Mouse (Mus musculus): ENCODE data around the gene Pfn4.
A peak's percentile ranks its signal among the peaks of the same experiment; 100 is the strongest.
"Not testable (repeated sequence)": the region's sequence is repeated elsewhere in the genome, so short reads cannot be mapped to it uniquely, and the experiment has no call there.

Gene Pfn4

DNA sequence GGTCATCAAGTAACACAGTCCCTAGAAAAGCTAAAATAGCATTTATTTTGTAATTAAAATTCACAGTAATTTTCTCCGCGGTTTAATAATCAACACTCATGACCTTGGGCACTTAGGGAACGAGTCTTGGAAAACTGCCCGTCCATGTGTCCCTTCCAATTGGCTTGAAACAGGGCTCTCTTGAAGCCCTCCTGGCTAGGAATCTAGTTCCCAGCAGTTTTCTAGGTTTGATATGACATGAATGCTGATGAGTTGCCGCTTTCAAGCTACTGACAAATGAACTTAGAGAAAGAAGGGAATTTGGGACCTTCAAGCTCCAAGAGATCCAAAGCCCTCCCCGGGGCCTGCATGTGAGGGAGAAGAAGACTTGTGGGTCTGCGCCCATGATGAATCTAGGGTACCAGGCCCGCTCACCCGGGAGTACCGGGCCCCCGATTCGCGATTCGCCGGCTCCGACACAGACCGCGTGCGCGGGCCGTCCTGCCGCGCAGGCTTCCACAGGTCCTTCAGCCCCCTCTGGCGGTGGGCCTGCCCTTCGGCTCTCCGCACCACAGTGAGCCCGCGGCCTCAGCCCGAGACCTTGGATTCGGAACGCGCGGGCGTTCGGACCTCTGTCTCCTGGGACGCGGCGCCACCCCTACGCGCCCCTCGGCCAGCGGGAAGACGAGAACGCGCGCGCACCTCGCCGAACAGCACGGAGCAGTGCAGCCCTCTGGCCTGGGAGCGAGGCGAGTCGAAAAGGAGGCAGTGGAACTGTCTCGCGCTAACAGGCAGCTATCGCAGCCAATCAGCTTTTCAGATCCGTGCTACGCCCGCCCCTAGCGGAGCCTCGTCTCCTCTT is at the start of gene Pfn4, which contains the start of gene Fam228b:
Pfn4 (plus strand) TSS at position 531 of the 841 bp plus-strand sequence.
Fam228b (minus strand) TSS at position 776 of the 841 bp plus-strand sequence.
- DNase-seq (ENCODE audit: extremely low spot score, low read depth, low spot score): peak; percentile 77

DNA sequence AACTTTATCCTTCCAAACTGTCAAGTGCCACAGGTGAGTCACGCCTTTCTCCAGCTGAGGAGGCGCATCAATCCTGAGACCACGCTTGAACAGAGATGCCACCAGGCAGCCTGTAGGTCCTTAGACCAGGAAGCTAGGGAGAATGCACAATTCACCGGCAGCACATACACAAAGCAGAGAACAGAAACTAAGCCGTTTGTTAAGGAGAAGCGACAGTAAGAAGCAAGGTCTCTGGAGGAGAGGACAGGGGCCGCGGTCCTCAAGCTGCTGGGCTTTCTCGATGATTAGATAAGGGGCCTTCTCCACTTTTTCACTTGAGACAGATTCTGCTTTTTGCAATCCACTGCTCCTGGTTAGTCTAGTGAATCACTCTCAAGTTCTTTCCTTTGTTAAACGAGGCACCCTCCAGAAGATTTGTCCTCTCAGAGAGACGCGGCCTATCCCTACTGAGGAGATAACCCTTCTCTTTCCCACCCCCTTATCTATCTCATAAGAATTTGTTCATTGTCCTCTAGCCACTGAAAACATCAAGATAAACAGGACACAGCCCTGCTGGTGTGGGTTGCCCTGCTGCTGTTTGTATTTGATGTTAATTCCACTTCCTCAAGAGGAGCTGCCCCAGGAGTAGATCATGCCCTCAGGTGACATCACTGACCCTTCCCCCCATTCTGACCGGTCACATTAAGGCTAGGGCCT is 49.6 kb upstream of the Pfn4 start:
- no peak for DNase-seq (ENCODE audit: extremely low spot score, low read depth, low spot score)

DNA sequence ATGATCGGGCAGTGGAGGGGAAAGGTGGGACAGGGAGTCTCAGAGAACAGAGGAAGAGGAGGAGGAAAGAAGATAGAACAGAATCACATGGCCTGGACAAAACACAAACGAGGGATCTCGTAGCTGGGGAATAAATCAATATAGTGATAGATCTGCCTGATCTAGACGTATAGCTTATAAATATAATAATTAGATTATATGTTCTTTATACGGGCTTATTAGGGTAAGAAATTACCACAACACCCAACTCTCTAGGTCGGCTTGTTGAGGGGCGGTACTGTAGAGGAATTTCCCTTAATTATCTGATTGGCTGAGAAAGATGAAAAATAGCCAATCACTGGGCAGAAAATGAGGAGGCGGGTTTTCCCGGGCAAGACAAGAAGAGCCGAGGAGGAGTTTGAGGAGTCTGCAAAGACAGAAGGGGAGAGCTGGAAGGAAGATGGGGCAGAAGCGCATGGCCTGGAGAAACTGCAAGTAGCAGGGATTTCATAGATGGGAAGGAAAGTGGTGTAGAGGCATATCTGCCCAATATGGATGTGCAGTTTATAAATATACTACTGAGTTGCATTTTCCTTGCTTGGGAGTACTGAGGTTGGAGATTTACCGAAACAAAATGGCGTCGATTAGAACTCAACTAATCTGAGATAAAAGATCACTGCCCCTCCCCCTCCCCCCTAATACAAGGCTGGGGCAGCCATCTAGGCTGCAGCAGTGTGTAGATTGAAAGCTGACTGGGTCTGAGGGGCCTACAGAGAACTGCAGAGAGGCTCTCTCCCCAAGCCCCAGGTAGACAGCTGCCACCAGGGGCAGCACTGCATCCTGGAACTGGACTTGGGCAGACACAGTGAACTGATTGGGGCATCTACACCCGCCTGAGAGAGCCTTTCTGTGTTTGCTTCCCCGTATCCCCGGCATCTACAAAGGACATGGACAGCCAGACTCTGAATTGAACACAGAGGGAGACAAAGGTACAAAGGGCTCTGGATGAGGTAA is 48.8 kb upstream of the Pfn4 start:
- DNase-seq (ENCODE audit: extremely low spot score, low read depth, low spot score): no peak

DNA sequence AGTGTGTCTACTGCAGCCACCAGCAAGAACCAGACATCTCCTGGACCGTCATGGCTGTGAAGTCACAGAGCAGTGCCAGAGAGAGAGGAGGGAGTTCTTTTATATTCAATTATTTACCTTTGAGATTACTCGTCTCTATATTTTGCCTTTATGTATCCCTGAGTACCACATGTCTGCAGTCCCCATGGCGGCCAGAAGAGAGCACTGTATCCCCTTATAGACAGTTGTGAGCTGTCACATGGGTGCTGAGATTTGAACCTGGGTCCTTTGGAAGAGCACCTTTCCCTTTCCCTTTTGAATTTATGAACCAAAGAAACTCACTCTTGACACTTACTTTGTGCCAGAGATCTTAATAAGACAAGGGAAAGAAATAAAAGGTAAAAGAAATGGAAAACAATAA is 39.7 kb upstream of the Pfn4 start:
- DNase-seq (ENCODE audit: extremely low spot score, low read depth, low spot score): no peak

DNA sequence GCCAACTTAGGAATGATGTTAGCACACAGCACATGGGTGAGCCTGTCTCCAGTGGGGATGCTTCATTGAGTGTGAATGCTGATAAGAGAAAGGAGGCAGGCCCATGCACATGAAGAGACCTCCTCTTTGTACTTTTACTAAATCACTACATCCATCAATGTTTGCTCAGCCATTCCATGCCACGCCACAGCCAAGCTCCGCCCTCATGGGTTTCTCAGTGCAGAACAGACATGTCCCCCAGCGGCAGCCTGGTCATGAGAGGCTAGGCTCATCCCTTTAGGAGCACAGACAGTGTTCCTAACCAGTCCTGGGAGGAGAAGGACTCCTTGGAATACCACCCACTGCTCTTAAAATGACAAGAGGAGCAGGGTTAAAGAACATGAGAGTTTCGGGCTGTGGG is 37.2 kb upstream of the Pfn4 start:
- DNase-seq (ENCODE audit: extremely low spot score, low read depth, low spot score): no peak

DNA sequence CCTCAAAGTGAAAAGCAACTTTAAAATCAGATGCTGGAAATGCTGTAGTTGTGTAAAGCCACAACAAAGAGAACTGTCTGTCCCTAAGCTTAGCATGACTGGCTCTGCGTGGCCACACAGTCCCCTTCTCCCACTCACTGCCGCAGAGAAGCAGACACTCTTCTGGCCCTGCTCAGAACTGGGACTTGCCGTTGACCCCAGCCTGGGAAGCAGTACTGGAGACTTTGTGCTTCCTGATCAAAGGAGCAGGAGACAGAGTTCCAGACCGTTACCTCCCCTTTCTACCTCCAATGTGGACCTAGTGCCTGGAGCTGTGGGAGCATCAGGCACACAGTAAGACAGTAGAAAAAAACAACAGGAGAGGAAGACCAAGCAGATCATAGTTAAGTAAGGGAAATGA is 36.5 kb upstream of the Pfn4 start:
- no peak for DNase-seq (ENCODE audit: extremely low spot score, low read depth, low spot score)

DNA sequence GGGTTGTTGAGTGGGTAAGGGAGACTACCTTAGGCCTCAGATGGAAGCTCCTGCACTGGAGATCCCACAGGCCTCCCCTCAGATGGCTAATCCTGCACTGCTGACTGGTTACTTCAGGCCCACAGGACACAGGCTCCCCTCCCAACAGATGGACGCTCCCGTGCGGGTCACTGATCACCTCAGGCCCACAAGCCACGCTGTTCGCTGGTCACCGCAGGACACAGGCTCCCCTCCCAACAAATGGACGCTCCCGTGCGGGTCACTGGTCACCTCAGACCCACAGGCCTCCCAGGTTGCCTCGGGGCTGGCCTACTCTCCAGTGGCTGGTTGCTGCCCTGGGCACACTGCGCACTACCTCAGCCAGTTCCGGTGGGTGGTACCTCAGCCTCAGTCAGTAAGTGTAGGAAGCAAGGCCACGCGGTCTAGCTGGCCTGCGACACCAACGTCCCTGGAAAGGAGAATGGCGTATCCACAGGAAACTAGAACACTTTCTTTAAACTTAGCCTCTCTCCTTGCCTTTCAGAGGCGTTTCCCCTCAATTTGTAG is 30.7 kb upstream of the Pfn4 start, which contains the start of gene Fam228a:
Fam228a (minus strand) TSS at position 400 of the 546 bp plus-strand sequence.
- DNase-seq (ENCODE audit: extremely low spot score, low read depth, low spot score): no peak

DNA sequence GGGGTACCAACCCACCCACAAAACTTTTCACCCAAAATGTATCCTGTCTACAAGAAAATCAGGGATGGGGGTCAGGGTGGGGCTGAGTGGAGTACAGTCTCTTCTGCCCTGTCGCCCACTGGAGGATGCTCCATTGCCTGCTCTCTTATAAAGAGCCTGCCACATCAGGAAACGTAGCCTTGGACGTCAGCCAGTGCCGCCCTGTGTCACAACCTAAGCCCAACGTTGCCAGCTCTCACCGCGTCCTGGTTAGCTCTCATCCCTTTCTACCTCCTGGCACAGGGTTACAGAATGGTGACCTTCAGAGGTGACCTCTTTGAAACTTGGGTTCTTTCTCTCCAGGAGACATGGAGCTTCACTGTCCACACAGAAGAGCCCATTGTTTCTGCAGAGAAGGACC is 28.0 kb upstream of the Pfn4 start:
- no peak for DNase-seq (ENCODE audit: extremely low spot score, low read depth, low spot score)

DNA sequence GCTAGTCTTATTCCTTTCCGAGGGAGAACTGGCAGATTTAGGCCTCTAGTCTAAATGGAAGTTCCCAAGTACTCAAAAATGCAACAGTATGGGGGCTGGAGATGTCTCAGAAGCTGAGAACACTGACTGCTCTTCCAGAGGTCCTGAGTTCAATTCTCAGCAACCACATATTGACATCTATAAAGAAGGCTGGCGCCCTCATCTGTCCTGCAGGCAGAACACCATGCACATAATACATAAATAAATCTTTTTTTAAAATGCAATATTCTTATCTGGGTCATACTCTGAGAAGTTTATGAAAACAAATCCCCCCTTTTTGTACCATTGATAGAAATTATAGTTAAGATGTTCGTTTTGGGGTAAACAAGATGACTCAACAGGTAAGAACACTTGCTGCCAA is 26.6 kb upstream of the Pfn4 start:
- no peak for DNase-seq (ENCODE audit: extremely low spot score, low read depth, low spot score)

DNA sequence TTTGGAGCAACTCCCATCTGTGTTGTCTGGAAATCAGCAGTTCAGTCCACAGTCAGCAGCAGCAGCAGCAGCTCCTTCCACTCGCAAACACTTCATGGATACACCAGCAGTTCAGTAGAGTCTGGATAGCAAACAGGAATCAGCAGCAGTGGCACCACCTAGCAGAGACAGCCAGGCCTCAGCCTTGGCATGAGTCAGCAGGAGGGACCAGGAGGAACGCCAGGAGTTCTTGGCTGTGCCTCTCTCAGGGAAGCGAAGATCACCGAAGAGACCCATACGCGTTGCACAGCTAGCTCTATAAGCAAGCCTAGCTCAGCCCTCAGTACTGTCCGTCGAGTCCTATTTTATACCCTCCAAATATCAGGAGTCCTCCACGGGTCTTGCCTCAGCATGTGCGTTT is 24.3 kb upstream of the Pfn4 start:
- DNase-seq (ENCODE audit: extremely low spot score, low read depth, low spot score): no peak

DNA sequence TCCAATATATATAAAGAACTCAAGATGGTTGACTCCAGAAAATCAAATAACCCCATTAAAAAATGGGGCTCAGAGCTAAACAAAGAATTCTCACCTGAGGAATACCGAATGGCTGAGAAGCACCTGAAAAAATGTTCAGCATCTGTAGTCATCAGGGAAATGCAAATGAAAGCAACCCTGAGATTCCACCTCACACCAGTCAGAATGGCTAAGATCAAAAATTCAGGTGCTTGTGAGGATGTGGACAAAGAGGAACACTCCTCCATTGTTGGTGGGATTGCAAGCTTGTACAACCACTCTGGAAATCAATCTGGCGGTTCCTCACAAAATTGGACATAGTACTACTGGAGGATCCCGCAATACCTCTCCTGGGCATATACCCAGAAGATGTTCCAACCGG is 14.4 kb upstream of the Pfn4 start:
- DNase-seq (ENCODE audit: extremely low spot score, low read depth, low spot score): not testable (repeated sequence)

DNA sequence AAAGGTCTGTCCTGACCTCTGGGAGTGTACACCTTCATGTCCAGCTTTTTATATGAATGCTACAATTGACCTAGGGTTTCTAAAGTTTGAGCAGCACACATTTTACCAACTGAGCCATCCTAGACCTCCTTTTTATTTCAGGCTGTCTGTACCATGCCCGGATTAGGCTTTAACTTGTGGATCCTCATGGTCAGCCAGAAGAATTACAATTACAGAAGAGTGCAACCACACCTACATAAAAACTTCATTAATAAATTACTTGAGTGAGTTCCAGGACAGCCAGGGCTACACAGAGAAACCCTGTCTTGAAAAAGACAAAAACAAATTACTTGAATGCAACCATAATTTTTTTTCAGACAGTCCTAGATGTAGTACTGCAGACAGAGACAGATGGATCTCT is 11.8 kb upstream of the Pfn4 start:
- DNase-seq (ENCODE audit: extremely low spot score, low read depth, low spot score): no peak

DNA sequence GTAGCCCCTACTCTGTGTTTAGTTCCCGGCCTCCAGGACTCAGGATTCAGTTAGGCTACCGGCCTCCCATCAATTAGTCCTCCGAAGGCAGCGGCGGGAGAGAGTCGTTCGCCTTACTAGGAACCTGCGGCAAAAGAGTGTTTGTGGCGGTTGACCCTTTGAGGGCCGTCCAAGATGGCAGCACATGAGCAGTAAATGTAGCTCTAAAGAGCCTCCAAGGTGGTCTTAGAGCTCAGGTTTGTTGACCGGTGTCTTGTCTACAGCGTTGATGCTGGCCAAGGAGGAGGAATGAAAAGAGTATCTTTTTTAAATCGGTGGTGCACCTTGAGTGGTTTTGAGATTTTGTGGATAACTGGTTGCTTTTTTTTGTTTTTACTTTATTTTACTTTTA is 506 bp downstream of the Pfn4 start:
- no peak for DNase-seq (ENCODE audit: extremely low spot score, low read depth, low spot score)

DNA sequence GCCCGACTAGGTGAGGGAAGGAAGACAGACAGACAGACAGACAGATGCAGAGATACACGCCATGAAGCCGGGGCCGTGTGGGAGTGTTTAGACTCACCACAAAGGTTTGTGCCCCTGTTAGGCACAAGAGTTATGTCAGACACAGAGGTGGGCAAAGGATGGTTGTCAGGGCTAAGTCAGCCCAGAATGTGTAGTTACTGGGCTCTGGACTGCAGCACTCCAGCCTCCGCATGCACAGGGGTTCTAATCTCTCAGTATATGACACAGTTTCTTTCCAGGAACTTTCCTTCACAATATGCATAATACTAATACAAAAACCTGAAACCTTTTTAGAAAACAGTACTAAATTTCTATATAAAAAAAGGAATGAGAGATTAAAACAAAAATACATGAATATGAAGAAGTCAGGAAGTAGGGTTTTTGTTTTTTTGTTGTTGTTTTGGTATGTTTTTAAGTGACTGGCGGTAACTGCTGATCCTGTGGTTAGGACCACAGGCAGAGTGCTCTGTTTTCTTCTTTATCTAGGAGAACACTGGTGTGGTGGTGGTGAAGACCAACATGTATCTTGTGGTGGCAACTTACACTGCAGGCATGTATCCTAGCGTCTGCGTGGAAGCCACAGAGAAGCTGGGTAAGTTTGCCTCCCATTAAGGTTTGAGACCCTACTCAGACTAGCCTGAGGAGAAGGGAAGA is 6.2 kb downstream of the Pfn4 start:
- no peak for DNase-seq (ENCODE audit: extremely low spot score, low read depth, low spot score)

DNA sequence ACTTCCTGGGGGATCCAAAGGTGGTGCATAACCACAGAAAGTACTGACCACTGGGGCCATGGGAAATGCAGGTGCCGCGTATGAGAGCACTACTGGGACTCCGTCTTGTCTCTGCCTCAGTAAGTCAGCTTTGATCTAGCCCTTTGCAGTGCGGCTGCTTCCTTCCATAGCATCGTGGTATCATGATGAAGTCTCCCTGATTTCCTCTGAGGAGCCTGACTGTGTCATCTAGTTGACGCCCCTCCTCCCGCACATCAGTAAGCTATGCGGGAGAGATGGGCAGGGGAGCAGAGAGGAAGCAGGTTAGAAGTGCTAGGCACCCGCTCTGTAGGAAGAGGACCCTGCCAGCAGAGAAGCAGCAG is 6.7 kb downstream of the Pfn4 start:
- no peak for DNase-seq (ENCODE audit: extremely low spot score, low read depth, low spot score)

DNA sequence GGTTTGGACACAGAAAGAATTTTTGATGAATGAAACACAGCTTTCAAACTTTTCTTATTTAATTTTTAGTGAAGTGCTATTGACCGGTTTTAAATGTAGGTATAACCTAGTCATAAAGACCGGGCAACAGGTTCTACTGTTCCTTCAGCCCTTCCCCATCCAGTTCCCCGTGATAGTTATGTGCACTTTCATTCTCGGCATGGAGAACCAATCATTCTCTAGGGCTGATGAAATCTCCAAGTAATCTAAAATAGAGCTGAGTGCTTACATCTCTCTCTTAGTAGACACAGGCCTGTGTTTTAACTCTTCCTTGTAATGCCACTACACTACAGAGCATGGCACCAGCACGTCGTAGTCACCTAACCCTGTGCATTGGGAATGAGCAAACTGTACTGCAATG is 8.9 kb downstream of the Pfn4 start:
- DNase-seq (ENCODE audit: extremely low spot score, low read depth, low spot score): no peak

DNA sequence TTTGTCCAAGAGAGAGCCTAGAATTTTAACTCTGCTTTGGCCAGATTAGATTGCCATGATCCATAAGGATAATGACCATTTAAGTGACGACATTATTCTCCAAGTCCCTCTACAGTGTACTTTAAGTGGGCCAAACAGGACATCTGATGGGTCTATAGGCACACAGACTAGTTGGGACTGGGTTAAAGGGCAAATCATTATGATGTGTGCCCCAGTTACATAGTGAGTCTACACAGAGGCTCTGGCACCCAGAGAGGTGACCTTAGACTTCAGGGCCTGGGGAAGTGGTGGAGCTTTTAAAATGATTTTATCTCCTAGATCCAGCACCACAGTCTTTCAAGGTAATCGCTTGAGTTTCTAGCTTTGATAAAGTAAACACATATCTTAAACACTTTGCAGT is 11.4 kb downstream of the Pfn4 start:
- no peak for DNase-seq (ENCODE audit: extremely low spot score, low read depth, low spot score)

DNA sequence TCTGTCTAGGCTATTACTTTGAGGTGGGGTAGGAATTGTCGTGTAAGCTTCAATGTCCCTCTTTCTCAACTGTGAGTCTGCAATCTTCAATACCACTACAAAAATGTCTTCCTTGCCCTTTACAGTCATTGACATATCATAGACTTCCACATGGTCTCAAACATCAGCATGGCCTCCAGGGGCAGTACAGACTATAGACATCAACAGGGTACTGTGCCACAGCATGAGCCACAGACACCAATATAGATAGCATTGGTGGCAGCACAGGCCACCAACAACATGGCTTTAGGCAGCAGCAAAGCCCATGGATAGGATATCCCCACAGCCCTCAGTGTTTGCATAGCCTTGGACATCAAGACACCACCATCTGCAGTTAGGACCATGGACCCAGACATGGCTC is 12.4 kb downstream of the Pfn4 start:
- DNase-seq (ENCODE audit: extremely low spot score, low read depth, low spot score): no peak

DNA sequence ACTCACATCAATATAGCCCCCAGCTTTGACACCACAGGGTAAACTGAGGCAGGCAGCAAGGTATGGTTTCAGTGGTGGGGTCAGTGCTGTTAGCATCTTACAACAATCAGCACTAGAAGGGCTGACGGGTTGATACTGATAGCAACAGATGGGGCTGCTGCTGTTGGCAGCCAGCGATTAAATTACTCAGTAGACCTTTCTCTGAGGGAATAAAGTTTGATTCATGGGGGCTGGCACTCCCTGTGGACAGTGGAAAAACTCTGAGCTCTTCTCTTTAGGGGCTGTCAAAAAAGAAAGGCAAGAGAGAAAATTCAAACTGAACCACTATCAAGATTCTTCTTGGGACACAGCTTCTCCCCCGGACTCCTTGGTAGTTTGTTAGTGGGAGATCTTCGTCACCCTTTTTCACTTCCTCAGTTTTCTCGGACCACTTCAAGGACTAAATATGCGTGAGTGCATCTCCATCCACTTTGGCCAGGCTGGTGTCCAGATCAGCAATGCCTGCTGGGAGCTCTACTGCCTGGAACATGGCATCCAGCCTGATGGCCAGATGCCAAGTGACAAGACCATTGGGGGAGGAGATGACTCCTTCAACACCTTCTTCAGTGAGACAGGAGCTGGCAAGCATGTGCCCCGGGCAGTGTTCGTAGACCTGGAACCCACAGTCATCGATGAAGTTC is 13.0 kb downstream of the Pfn4 start:
- not testable (repeated sequence) for DNase-seq (ENCODE audit: extremely low spot score, low read depth, low spot score)

DNA sequence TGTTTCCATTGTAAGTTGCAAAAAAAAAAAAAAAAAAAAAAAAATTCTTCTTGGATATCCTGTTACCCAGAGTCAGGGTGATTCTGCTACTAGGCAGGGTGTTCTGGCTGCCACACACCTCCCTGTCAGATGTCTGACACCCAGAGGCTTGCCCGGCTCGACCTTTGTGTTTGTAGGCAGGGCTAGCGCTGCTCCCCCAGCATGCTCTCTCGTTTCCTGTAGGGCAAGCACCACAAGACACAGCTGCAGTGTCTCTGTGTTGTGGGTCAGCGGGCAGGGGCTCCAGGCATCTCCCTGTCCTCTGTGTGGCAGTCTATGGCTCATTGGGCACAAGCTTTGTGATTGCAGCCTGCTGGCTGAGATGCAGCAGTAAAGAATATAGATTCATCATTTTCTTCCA is 14.8 kb downstream of the Pfn4 start:
- DNase-seq (ENCODE audit: extremely low spot score, low read depth, low spot score): no peak
